Mouse (Mus musculus) testis, adult 2 months (tissue): ENCODE measurements around the gene Speg. TPM values are rescaled to one million over a fixed set of nuclear protein-coding genes. Genes with fewer than 3 reads are reported as not detected.

Source experiments
- H3K27ac ChIP-seq: fragments of 200-500 bp; 2 replicates; pipeline ENCODE4 v1.5.1; 2012; ENCODE audit warnings: low read depth, low read length; ENCODE audit not compliant: control insufficient read depth, insufficient read depth
- H3K27me3 ChIP-seq: fragments of 200-500 bp; 2 replicates; pipeline ENCODE4 v1.6.1; 2012; ENCODE audit warnings: mild to moderate bottlenecking, low read length, moderate library complexity; ENCODE audit not compliant: control insufficient read depth, insufficient read depth
- H3K36me3 ChIP-seq: fragments of 200-500 bp; 2 replicates; pipeline ENCODE4 v1.6.1; 2012; ENCODE audit warnings: mild to moderate bottlenecking, low read length; ENCODE audit not compliant: control insufficient read depth, insufficient read depth
- H3K4me1 ChIP-seq: fragments of 200-500 bp; 2 replicates; pipeline ENCODE4 v1.6.1; 2012; ENCODE audit warnings: low read length; ENCODE audit not compliant: control insufficient read depth, insufficient read depth
- H3K4me3 ChIP-seq: fragments of 200-500 bp; 2 replicates; pipeline ENCODE4 v1.5.1; 2012; ENCODE audit warnings: low read depth, mild to moderate bottlenecking, low read length, moderate library complexity, mixed read lengths; ENCODE audit not compliant: control insufficient read depth
- CTCF ChIP-seq: fragments of 200-500 bp; IDR thresholded peaks from 2 replicates; pipeline ENCODE4 v1.5.1; 2012; ENCODE audit warnings: low read depth, mild to moderate bottlenecking, inconsistent platforms, low read length, moderate library complexity; ENCODE audit not compliant: control insufficient read depth, insufficient read depth, insufficient replicate concordance
- POLR2A ChIP-seq: fragments of 200-500 bp; IDR thresholded peaks from 2 replicates; pipeline ENCODE4 v1.6.1; 2012; ENCODE audit warnings: low read depth, mild to moderate bottlenecking, inconsistent platforms, low read length, moderate library complexity; ENCODE audit not compliant: control insufficient read depth
- polyA plus RNA-seq: library from polyadenylated mRNA; depleted of rRNA; stranded (reverse); fragments of >200 nt; gene quantifications from 2 replicates; pipeline ENCODE4 v1.2.3, GENCODE M21; 2012; rRNA removed

Speg gene
- polyA plus RNA-seq, 1 experiment: 1.4 TPM

DNA sequence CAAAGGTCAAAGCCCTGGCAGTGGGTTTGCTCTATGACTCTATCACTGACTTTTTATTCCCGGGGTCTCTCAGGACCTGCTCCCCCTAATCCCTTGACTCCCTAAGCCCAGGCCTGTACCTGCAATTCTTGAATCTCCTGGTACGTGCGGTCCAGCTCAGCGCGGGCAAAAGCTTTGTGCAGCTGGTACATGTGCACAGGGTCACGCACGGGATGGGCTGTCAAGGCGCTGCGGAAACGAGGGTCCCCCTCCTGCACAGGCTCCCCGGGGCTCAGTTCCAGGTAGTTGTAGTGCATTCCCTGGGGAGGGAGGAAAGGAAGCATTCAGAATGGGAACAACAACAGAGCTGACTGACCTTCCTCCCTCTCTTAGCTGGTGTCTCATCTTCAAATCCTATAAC lies 101.3 kb downstream of the Speg start:
- no peak for TF ChIP-seq CTCF
- no peak for TF ChIP-seq POLR2A
- Histone ChIP-seq H3K4me3 (no peak overlapping the region), H3K4me1 (peaks cover 23% of the 10 kb centered on the region), H3K27me3 (no peaks in the 10 kb centered on the region), H3K36me3 (no peaks in the 10 kb centered on the region), H3K27ac (no peak overlapping the region)

DNA sequence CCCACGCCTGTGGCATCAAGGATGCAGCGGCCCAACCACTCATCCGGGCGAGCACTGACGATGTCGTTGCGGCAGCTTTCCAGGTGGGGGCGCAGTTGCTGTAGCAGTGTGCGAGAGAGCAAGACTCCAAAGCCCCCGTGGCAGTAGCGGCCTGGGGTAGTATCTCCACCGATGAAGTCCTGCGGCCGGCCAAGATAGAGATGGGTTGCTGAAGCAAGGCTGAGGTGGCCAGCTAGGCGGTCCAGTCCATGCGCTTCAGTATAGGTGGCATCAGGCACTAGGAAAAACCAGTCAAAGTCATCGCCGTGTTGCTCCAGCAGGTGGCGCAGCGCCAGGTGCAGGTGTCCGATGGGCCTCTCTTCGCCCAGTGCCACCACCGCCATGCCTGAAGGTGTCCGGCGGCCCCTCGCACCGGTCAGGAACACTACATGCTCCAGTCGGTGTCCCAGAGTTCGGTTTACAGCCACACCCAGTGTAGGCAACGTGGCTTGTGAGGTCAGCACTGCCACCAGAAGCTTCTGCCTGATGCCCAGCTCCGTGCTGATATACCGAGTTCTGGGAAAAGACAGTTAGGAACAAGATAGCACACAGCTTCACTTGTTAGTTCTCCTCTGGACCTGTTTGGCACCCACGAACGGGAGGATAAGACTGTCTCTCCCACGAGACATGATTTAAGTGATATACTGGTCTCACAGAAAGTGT lies 102.3 kb downstream of the Speg start:
- no peaks in the 10 kb centered on the region for H3K36me3 ChIP-seq
- H3K27me3 ChIP-seq: no peaks in the 10 kb centered on the region
- peak overlapping the region; percentile 82 for H3K4me3 ChIP-seq
- H3K4me1 ChIP-seq: peaks cover 23% of the 10 kb centered on the region
- H3K27ac ChIP-seq: no peak overlapping the region
- peak; percentile 74 for TF ChIP-seq CTCF
- TF ChIP-seq POLR2A: 0 out of 2 replicates have a peak, but pooled peaks have one; percentile 17

DNA sequence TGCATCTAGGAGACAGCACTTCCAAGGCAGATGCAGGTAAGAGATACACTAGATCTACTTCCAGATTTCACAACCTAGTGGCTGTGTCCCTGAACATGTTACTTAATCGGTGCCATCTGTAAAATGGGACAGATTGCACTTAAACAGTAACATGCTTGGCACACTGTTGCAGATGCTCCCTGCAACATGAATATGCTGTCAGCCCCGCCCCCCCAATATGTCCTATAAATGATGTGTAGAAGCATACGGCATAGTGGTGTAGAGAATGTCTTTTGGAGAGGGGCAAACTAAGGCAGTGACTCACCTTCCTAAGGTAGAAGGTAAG lies 102.8 kb downstream of the Speg start:
- Histone ChIP-seq H3K4me3 (peak overlapping the region; percentile 82; the same call in 1 of the 2 replicates), H3K27me3 (no peaks in the 10 kb centered on the region), H3K4me1 (peaks cover 23% of the 10 kb centered on the region)

DNA sequence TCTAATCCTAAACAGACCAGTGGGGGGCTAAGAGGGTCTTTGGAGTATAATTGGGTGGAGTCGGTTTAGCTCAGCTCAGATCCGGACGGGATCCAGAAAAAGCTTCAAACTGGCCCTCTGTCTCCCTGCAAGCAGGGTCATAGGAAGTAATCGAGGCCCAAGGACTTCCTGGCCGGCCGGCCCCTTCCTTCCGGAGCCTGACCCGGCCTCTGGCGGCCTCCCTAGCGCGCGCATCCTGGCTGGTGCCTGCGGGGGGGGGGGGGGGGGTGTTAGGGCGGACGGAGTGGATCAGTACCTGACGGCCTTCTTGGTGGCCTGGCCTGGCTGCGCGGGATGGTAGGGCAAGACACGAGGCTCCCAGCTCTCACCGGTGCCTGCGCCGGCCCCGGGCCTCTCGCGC lies 103.4 kb downstream of the Speg start:
- peak overlapping the region; percentile 79 for H3K4me3 ChIP-seq
- peaks cover 23% of the 10 kb centered on the region for H3K4me1 ChIP-seq
- H3K27ac ChIP-seq: peak overlapping the region; percentile 26
- H3K27me3 ChIP-seq: no peaks in the 10 kb centered on the region
- TF ChIP-seq POLR2A (no peak), CTCF (no peak)
- H3K36me3 ChIP-seq: no peaks in the 10 kb centered on the region

More for the DNA sequence above, 102.8 kb downstream of the Speg start:
- Histone ChIP-seq H3K36me3 (no peaks in the 10 kb centered on the region), H3K27ac (no peak overlapping the region)
- TF ChIP-seq CTCF (no peak), POLR2A (no peak)

DNA sequence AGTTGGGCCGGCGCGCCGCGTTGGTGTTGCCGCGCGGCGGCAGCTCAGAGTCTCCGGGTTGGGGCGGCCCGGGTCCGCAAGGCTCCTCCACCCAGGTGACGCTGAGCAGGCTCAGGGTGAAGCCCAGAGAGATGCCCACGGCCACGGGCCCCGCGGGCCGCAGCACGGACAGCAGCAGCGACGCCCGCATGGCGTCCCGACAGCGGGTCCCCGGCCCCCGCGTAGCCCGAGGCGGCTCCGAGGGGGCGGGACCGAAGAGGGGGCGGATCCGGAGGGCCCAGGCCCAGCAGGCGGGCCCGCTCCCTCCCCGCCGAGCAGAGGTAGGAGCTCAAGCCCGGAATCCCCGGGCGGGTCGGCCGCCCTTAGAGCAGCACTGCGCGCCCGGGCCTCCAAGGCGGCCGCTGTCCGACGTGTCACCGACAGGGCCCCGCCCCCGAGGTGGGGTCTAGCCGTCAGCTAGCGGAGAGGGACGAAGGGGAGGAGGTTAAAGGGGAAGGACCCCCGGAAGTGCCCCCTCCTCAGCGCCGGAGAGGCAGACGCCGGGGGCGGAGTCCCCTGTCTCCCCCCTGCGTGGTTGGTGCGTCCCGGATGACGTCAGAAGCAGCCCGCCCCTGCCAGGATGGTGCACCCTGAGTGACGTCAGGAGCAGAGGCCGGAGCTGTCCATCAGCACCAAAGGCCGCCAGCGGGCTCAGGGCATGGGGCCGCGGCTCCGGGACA lies 104.0 kb downstream of the Speg start, which contains the start of the genes Chpf and Tmem198:
Chpf (minus strand) TSS at position 392 of the 719 bp plus-strand sequence.
Tmem198 (plus strand) TSS at position 617 of the 719 bp plus-strand sequence.
- Histone ChIP-seq H3K4me3 (peak within 1 kb of the TSS; percentile 79), H3K36me3 (no peaks in the 10 kb centered on the region), H3K4me1 (peaks cover 23% of the 10 kb centered on the region), H3K27ac (peak within 1 kb of the TSS; percentile 26), H3K27me3 (no peaks in the 10 kb centered on the region)
- no peak for TF ChIP-seq POLR2A
- TF ChIP-seq CTCF: no peak

DNA sequence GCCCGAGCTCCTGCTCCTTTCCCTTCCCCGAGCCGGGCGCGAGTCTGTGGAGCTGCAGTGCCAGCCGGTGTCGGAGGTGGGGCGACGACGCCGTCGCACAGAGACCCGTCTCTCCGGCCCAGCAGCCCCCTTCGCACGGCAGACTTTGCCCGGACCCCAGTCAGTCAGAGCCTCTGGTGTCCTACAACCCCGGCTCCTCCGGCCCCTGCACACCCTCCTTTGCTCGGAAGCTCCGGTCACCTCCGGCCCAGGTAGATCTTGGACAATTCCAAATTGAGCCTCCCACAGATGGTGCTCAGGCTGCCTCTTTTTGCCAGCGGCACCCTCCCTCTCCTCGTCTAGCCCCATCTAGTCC lies 104.5 kb downstream of the Speg start:
- H3K27ac ChIP-seq: no peak overlapping the region
- no peak for TF ChIP-seq CTCF
- no peaks in the 10 kb centered on the region for H3K36me3 ChIP-seq
- H3K4me3 ChIP-seq: peak overlapping the region; percentile 79
- H3K27me3 ChIP-seq: no peaks in the 10 kb centered on the region
- peaks cover 23% of the 10 kb centered on the region for H3K4me1 ChIP-seq

DNA sequence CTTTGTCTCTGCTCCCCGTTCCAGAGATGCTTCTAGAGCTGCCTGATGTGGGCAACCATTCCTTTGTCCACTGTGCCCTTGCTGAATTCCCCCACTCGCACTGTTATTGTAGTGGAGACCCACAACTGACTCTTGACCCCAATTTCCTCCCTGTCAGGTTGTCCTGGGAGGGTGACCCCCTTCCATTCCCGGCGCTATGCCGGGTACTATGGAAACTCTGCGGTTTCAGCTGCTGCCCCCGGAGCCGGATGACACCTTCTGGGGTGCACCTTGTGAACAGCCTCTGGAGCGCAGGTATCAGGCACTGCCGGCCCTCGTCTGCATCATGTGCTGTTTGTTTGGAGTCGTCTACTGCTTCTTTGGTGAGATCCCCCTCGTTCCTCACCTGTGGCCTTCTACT lies 104.9 kb downstream of the Speg start:
- Histone ChIP-seq H3K27ac (no peak overlapping the region), H3K4me1 (peaks cover 23% of the 10 kb centered on the region), H3K36me3 (no peaks in the 10 kb centered on the region), H3K4me3 (no peak overlapping the region), H3K27me3 (no peaks in the 10 kb centered on the region)
- TF ChIP-seq POLR2A (no peak), CTCF (no peak)

DNA sequence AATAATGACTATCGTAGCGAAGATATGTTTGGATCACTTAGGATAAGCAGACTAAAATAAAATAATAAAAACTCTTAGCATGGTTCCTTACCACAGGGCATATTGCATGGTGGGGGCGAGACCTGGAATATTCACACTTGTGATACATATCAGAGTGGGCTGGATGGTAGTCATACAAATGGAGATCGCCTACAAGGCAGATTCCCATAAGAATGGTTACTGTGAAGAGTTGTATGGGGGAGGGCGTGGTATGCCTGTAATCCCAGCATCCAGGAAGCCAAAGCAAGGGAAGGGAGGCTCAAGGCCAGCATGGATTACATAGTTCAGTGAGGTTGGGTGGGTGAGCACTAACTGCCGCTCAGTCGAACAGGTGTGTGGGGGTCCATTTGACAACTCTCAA lies 105.6 kb downstream of the Speg start:
- peaks cover 19% of the 10 kb centered on the region for H3K4me1 ChIP-seq
- H3K4me3 ChIP-seq: no peak overlapping the region
- no peak for TF ChIP-seq CTCF
- TF ChIP-seq POLR2A: no peak
- H3K36me3 ChIP-seq: no peaks in the 10 kb centered on the region
- H3K27ac ChIP-seq: no peak overlapping the region
- H3K27me3 ChIP-seq: no peaks in the 10 kb centered on the region

Other genes with a start within 250 kb of the Speg start
- not detected in 2 replicates for gene Slc23a3, start 241.4 kb upstream of the Speg start, polyA plus RNA-seq
- 43.5 and 44.3 TPM in 2 replicates for gene Cnppd1, start 232.6 kb upstream of the Speg start, polyA plus RNA-seq
- gene Retreg2, start 232.5 kb upstream of the Speg start, polyA plus RNA-seq: 211 and 215 TPM in 2 replicates
- 7.1 and 7.4 TPM in 2 replicates for gene Zfand2b, start 206.7 kb upstream of the Speg start, polyA plus RNA-seq
- gene Abcb6, start 194.9 kb upstream of the Speg start, polyA plus RNA-seq: 34.2 and 36.6 TPM in 2 replicates
- 5.4 and 6.2 TPM in 2 replicates for gene Ankzf1, start 183.1 kb upstream of the Speg start, polyA plus RNA-seq
- gene Atg9a, start 183.1 kb upstream of the Speg start, polyA plus RNA-seq: 529 TPM in 2 replicates
- 117 and 129 TPM in 2 replicates for gene Glb1l, start 164.5 kb upstream of the Speg start, polyA plus RNA-seq
- gene Stk16, start 164.5 kb upstream of the Speg start, polyA plus RNA-seq: 205 and 207 TPM in 2 replicates
- gene Tuba4a, start 155.4 kb upstream of the Speg start, polyA plus RNA-seq: 163 and 204 TPM in 2 replicates
- 10.2 and 12.7 TPM in 2 replicates for gene A630095N17Rik, start 143.2 kb upstream of the Speg start, polyA plus RNA-seq
- 298 and 299 TPM in 2 replicates for gene Dnajb2, start 138.9 kb upstream of the Speg start, polyA plus RNA-seq
- 0.41 and 0.49 TPM in 2 replicates for gene Ptprn, start 110.8 kb upstream of the Speg start, polyA plus RNA-seq
- 0.20 TPM in 1 of 2 replicates, not detected in the other for gene Resp18, start 96.9 kb upstream of the Speg start, polyA plus RNA-seq
- 158 and 175 TPM in 2 replicates for gene Dnpep, start 57.3 kb upstream of the Speg start, polyA plus RNA-seq
- gene Des, start 15.0 kb upstream of the Speg start, polyA plus RNA-seq: 3.6 and 9.8 TPM in 2 replicates
- 96.2 and 98.2 TPM in 2 replicates for gene Gmppa, start 60.6 kb downstream of the Speg start, polyA plus RNA-seq
- gene Asic4, start 75.1 kb downstream of the Speg start, polyA plus RNA-seq: 0.82 and 1.0 TPM in 2 replicates
- 39.5 and 40.8 TPM in 2 replicates for gene Chpf, start 104.0 kb downstream of the Speg start, polyA plus RNA-seq
- gene Tmem198, start 104.2 kb downstream of the Speg start, polyA plus RNA-seq: 7.2 and 8.9 TPM in 2 replicates
- 46.0 and 47.0 TPM in 2 replicates for gene Obsl1, start 131.2 kb downstream of the Speg start, polyA plus RNA-seq
- 160 and 210 TPM in 2 replicates for gene Inha, start 131.8 kb downstream of the Speg start, polyA plus RNA-seq
- 22.4 and 24.2 TPM in 2 replicates for gene Stk11ip, start 146.2 kb downstream of the Speg start, polyA plus RNA-seq
- gene Slc4a3, start 171.0 kb downstream of the Speg start, polyA plus RNA-seq: 19.2 and 20.6 TPM in 2 replicates